Mouse (Mus musculus) hindbrain, embryonic 14.5 days (tissue): ENCODE measurements around the gene Olfr1404. TPM values are rescaled to one million over a fixed set of nuclear protein-coding genes. Genes with fewer than 3 reads are reported as not detected.

Experiments used
- ATAC-seq: fragments of 200-750 bp; cut with Nextera tagmentation; 2 replicates; pipeline ENCODE4 v1.8.0; 2017; ENCODE audit warnings: moderate number of reproducible peaks, mild to moderate bottlenecking, moderate TSS enrichment, moderate library complexity; ENCODE audit not compliant: low FRiP score
- DNase-seq: peaks from one replicate; pipeline ENCODE4 v3.0.0-alpha.2; 2015; ENCODE audit warnings: low spot score
- H3K27ac ChIP-seq: fragments of 300-500 bp; sonication (generic); 2 replicates; pipeline ENCODE4 v1.5.1; 2014; ENCODE audit warnings: mild to moderate bottlenecking, moderate library complexity
- H3K27me3 ChIP-seq: fragments of 300-500 bp; sonication (generic); 2 replicates; pipeline ENCODE4 v1.6.1; 2014; ENCODE audit warnings: mild to moderate bottlenecking, low read length, mixed read lengths; ENCODE audit not compliant: control insufficient read depth, insufficient read depth
- H3K36me3 ChIP-seq: fragments of 300-500 bp; sonication (generic); replicated peaks from 2 replicates; pipeline ENCODE4 v1.6.1; 2014; ENCODE audit not compliant: control insufficient read depth, insufficient read depth
- H3K4me1 ChIP-seq: fragments of 300-500 bp; sonication (generic); replicated peaks from 2 replicates; pipeline ENCODE4 v1.6.1; 2014; ENCODE audit warnings: antibody characterized with exemption, low read length, mixed read lengths; ENCODE audit not compliant: control insufficient read depth, insufficient read depth
- H3K4me2 ChIP-seq: fragments of 300-500 bp; sonication (generic); replicated peaks from 2 replicates; pipeline ENCODE4 v1.6.1; 2014; ENCODE audit warnings: mild to moderate bottlenecking, moderate library complexity
- H3K4me3 ChIP-seq: fragments of 300-500 bp; sonication (generic); replicated peaks from 2 replicates; pipeline ENCODE4 v1.5.1; 2014; ENCODE audit warnings: mild to moderate bottlenecking, low read length
- H3K9ac ChIP-seq: fragments of 300-500 bp; sonication (generic); 2 replicates; pipeline ENCODE4 v1.6.1; 2014
- H3K9me3 ChIP-seq: fragments of 300-500 bp; sonication (generic); 2 replicates; pipeline ENCODE4 v1.6.1; 2016; ENCODE audit warnings: low read length; ENCODE audit not compliant: control insufficient read depth
- WGBS: fragments of 180-500 bp; shearing (Covaris S2); extraction: QIAGEN DNeasy Blood & Tissue Kit; methylation state at CpG from one replicate; pipeline ENCODE4 v1.1.7; 2014; 5-methylcytosine and 5-hydroxymethylcytosine counted together
- polyA plus RNA-seq: library from polyadenylated mRNA; unstranded; fragments of >200 nt; fragmentation: Nextera tagmentation; extraction: Ambion mirVana; gene quantifications from 2 replicates; pipeline ENCODE4 v1.2.1, GENCODE M21; 2014

Olfr1404 gene
- polyA plus RNA-seq, 1 experiment from 2014 or later: not detected

DNA sequence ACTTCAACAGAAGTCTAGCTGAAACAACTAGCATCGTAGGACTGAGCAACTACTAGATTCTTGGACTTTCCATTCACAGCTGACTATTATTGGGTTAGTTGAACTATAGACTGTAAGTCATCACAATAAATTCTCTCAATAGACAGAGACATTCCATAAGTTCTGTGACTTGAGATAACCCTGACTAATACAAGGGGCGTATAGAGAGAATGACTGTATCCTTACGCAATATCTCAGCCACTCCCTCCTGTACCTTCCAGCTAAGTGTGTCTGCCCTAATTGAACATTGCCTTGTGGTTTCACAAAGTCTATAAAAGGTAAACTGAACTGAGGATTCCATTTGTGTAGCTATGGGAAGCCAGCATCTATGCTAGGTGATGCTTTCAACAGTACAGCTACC, 37.7 kb downstream of the Olfr1404 start:
- no peak overlapping the region for H3K4me2 ChIP-seq
- ATAC-seq (no peak), DNase-seq (no peak)
- WGBS: 94% methylated on average over 3 of the region's 3 CpGs
- no peaks in the 10 kb centered on the region for H3K27me3 ChIP-seq
- H3K27ac ChIP-seq: no peak overlapping the region
- no peaks in the 10 kb centered on the region for H3K4me1 ChIP-seq
- H3K4me3 ChIP-seq: no peak overlapping the region
- no peaks in the 10 kb centered on the region for H3K9me3 ChIP-seq
- H3K36me3 ChIP-seq: no peaks in the 10 kb centered on the region
- no peak overlapping the region for H3K9ac ChIP-seq

DNA sequence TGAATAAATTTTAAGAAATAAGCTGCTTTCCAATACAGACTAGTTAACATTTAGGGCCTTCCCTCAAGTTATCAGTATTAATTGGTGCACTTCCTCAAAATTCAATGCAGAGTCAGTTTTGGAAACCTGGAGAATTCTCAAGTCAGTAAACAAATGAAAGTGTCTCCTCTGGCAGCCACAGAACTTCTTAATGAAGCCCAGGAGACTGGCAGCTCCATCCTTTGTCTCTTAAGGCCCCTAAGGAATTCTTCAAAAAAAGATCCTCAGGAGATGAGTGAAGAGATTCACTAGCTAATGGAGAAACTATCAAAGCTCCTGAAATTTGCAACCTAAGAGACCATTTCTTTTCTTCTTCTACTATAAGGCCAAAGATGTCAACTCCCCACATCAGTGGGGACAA, 53.5 kb downstream of the Olfr1404 start, which contains the start of gene Olfr418:
Gene Olfr418, plus strand, starts transcription at position 301 of the 400 bp plus-strand sequence.
- no peaks in the 10 kb centered on the region for H3K36me3 ChIP-seq

More for the DNA sequence above, 53.5 kb downstream of the Olfr1404 start, which contains the start of gene Olfr418:
- no peaks in the 10 kb centered on the region for H3K27me3 ChIP-seq
- H3K4me3 ChIP-seq: no peak within 1 kb of the TSS
- no peak for ATAC-seq
- no peak for DNase-seq
- H3K27ac ChIP-seq: no peak within 1 kb of the TSS
- no peaks in the 10 kb centered on the region for H3K9me3 ChIP-seq
- no peak within 1 kb of the TSS for H3K9ac ChIP-seq
- H3K4me1 ChIP-seq: no peaks in the 10 kb centered on the region
- no peak within 1 kb of the TSS for H3K4me2 ChIP-seq

Other genes with a start within 250 kb of the Olfr1404 start
- not detected in 2 replicates for gene Olfr1408, start 75.0 kb upstream of the Olfr1404 start, polyA plus RNA-seq
- not detected in 2 replicates for gene Olfr1406, start 21.8 kb upstream of the Olfr1404 start, polyA plus RNA-seq
- gene Olfr218, start 14.6 kb upstream of the Olfr1404 start, polyA plus RNA-seq: not detected in 2 replicates
- not detected in 2 replicates for gene Fcer1a, start 14.8 kb downstream of the Olfr1404 start, polyA plus RNA-seq
- gene Olfr418, start 53.6 kb downstream of the Olfr1404 start, polyA plus RNA-seq: not detected in 2 replicates
- gene Mptx2, start 65.4 kb downstream of the Olfr1404 start, polyA plus RNA-seq: not detected in 2 replicates
- 23.4 and 24.0 TPM in 2 replicates for gene Ackr1, start 121.4 kb downstream of the Olfr1404 start, polyA plus RNA-seq
- 1.3 and 1.4 TPM in 2 replicates for gene Aim2, start 138.5 kb downstream of the Olfr1404 start, polyA plus RNA-seq
- 138 and 157 TPM in 2 replicates for gene Cadm3, start 155.3 kb downstream of the Olfr1404 start, polyA plus RNA-seq